Mouse (Mus musculus) heart, embryonic 15.5 days (tissue): ENCODE results near the gene Otos. TPM values are rescaled to one million over a fixed set of nuclear protein-coding genes. Genes with fewer than 3 reads are reported as not detected.

Source experiments
- ATAC-seq: fragments of 200-750 bp; cut with Nextera tagmentation; replicated peaks from 2 replicates; pipeline ENCODE4 v1.8.0; 2017; ENCODE audit warnings: low read depth, moderate TSS enrichment; ENCODE audit not compliant: insufficient number of reproducible peaks, insufficient read depth, low FRiP score
- H3K27ac ChIP-seq: fragments of 300-500 bp; sonication (generic); 2 replicates; pipeline ENCODE4 v1.5.1; 2015; ENCODE audit warnings: mild to moderate bottlenecking, inconsistent platforms
- H3K27me3 ChIP-seq: fragments of 300-500 bp; sonication (generic); 2 replicates; pipeline ENCODE4 v1.6.1; 2015; ENCODE audit warnings: inconsistent platforms
- H3K36me3 ChIP-seq: fragments of 300-500 bp; sonication (generic); 2 replicates; pipeline ENCODE4 v1.6.1; 2015; ENCODE audit warnings: mild to moderate bottlenecking, inconsistent platforms
- H3K4me1 ChIP-seq: fragments of 300-500 bp; sonication (generic); replicated peaks from 2 replicates; pipeline ENCODE4 v1.6.1; 2015; ENCODE audit warnings: inconsistent platforms
- H3K4me2 ChIP-seq: fragments of 300-500 bp; sonication (generic); 2 replicates; pipeline ENCODE4 v1.6.1; 2015; ENCODE audit warnings: inconsistent platforms, mild to moderate bottlenecking, moderate library complexity
- H3K4me3 ChIP-seq: fragments of 300-500 bp; sonication (generic); 2 replicates; pipeline ENCODE4 v1.5.1; 2015; ENCODE audit warnings: mild to moderate bottlenecking, inconsistent platforms
- H3K9ac ChIP-seq: fragments of 300-500 bp; sonication (generic); 2 replicates; pipeline ENCODE4 v1.6.1; 2015; ENCODE audit warnings: mild to moderate bottlenecking, inconsistent platforms
- H3K9me3 ChIP-seq: fragments of 300-500 bp; sonication (generic); replicated peaks from 2 replicates; pipeline ENCODE4 v1.6.1; 2016; ENCODE audit warnings: inconsistent platforms
- WGBS: fragments of 180-500 bp; shearing (Covaris S2); methylation state at CpG from one replicate; pipeline ENCODE4 v1.1.7; 2015; ENCODE audit warnings: mixed read lengths; 5-methylcytosine and 5-hydroxymethylcytosine counted together
- polyA plus RNA-seq: library from polyadenylated mRNA; unstranded; fragments of >200 nt; fragmentation: Nextera tagmentation; extraction: Ambion mirVana; gene quantifications from 2 replicates; pipeline ENCODE4 v1.2.1, GENCODE M21; 2015

Otos gene
- polyA plus RNA-seq, 1 experiment from 2014 or later: not detected

DNA sequence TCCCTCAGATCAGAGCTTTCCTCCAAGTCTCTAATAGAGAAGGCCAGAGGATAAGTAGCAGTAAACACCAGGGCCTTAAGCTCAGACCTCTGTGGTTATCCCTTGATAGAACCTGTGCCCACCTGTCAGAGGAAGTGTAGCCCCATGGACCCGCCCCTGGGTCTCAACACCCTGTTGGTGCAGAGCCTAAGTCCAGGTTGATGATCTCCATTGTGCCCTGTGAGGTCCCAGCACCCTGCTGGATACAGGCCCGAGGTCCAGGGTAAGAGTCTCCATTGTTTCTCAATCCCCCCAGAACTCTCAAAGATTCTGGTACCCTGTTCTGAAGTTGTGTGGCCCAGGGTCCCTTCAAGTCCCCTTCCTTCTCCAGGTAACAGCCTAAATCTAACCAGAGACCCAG, 2.5 kb downstream of the Otos start:
- Histone ChIP-seq H3K4me1 (peaks cover 15% of the 10 kb centered on the region), H3K36me3 (no peaks in the 10 kb centered on the region), H3K9ac (no peak overlapping the region), H3K27me3 (peaks cover 9% of the 10 kb centered on the region), H3K4me3 (no peak overlapping the region), H3K4me2 (no peak overlapping the region), H3K9me3 (no peaks in the 10 kb centered on the region), H3K27ac (no peak overlapping the region)
- ATAC-seq: no peak
- 51% methylated on average over 2 of the region's 2 CpGs for WGBS

DNA sequence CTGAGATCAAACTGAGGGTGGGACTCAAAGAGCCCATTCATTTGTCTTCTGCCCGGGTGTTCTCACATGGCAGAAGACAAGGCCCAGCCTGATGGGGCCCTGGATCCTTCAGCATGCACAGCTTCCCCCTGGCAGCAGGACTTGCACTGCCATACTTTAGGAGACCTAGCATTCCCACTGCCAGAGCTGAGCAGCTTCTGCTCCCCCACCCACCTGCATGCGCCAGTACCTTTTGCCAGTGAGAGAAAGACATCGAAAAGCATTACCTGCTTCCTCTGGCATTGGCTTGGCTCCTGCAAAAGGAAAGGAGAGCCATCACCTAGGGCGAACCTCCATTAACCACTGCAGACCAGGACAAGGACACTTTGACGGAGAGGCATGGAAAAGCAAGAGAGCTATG, 3.7 kb downstream of the Otos start:
- ATAC-seq: no peak
- whole genome bisulfite sequencing: 76% methylated on average over 5 of the region's 5 CpGs
- H3K9me3 ChIP-seq: no peaks in the 10 kb centered on the region
- peaks cover 9% of the 10 kb centered on the region for H3K27me3 ChIP-seq
- H3K9ac ChIP-seq: no peak overlapping the region
- H3K36me3 ChIP-seq: no peaks in the 10 kb centered on the region
- no peak overlapping the region for H3K27ac ChIP-seq
- H3K4me2 ChIP-seq: no peak overlapping the region
- peaks cover 27% of the 10 kb centered on the region for H3K4me1 ChIP-seq
- no peak overlapping the region for H3K4me3 ChIP-seq

DNA sequence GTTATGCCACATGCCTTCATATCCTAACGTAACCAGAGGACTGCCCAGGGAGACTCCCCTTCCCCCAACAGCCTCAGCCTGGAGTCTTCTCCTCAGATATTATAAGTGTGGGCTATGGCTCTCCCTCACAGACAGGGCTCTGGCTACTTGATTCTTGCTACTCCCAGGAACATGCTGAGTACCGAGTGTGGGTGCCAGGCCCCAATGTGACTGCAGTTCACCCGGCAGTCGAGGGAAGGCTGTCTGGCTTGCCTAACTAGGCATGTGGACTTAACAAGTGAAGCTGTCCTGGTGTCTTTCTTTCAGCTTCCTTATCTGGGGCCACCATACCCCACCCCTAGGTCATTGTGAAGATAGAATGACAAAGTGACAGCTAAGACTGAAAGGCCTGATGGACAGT, 5.0 kb downstream of the Otos start:
- H3K27ac ChIP-seq: no peak overlapping the region
- no peak overlapping the region for H3K9ac ChIP-seq
- peaks cover 9% of the 10 kb centered on the region for H3K27me3 ChIP-seq
- WGBS: 61% methylated on average over 4 of the region's 4 CpGs
- peaks cover 8% of the 10 kb centered on the region; the same call in 1 of the 2 replicates for H3K36me3 ChIP-seq
- no peak overlapping the region for H3K4me2 ChIP-seq
- H3K4me3 ChIP-seq: no peak overlapping the region
- peaks cover 28% of the 10 kb centered on the region for H3K4me1 ChIP-seq
- no peaks in the 10 kb centered on the region for H3K9me3 ChIP-seq
- ATAC-seq: no peak

DNA sequence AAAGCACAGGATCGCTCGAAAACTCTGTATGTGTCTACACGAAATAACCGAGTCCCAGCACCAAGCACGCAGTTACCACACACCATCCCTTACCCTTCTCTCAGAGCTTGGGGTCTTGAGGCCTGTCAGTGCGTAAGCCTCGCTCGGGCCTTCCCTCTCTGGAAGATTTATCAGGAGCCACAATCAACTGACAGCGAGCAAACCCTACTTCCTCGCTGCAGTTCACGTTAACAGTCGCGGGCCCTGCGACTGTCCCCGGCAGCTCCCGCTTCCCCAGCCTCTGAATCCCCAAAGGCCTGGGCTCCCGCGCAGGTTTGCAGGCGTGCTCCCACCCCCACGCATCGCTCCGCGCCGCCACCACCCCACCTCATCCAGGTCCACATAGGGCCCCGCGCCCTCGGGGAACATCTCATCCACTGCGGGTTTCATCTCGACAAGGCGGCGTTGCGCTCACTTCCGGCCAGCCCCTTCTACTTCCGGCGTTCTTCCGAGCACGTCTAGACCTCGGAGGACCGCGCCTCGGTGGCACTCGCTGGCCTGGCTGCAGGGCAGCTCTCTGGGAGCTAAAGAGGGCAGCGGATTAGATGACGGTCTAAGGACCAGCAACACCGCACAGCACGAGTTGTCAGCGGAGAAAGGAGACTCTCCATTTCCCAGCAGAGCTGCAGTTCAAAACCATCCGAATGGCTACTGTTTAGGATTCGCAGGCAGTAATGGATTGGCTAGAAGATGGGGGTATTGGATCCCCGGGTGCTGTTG, 6.9 kb downstream of the Otos start, which contains the start of gene Cops9:
Gene Cops9 (minus strand): TSS at position 472 of the 759 bp plus-strand sequence.
- peak within 1 kb of the TSS; percentile 52 for H3K27ac ChIP-seq
- no peaks in the 10 kb centered on the region for H3K9me3 ChIP-seq
- peak; percentile 89 for ATAC-seq
- H3K9ac ChIP-seq: peak within 1 kb of the TSS; percentile 88
- H3K4me1 ChIP-seq: peaks cover 22% of the 10 kb centered on the region
- peak within 1 kb of the TSS; percentile 88 for H3K4me2 ChIP-seq
- WGBS: 2% methylated on average over 50 of the region's 50 CpGs
- peak within 1 kb of the TSS; percentile 78 for H3K4me3 ChIP-seq
- H3K27me3 ChIP-seq: peaks cover 7% of the 10 kb centered on the region
- peaks cover 24% of the 10 kb centered on the region for H3K36me3 ChIP-seq

DNA sequence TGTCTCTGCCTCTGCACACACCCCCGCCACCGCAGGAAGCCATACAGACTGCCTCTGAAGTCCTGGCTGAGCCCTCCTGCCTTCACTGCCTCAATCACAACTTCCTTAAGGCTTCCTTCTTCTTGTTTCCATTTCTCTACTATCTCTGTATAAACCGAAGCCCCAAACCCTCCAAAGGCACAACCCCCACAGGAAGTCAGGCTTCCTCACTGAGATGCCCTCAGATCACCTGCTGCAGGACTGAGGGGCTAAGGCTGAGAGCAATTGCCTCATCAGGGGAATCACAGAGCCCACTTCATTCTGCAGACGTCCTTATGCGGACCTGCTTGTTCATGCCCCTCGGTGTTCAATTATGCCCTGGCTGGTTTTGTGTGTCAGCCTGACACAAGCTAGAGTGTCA, 8.2 kb downstream of the Otos start:
- peaks cover 22% of the 10 kb centered on the region for H3K4me1 ChIP-seq
- no peak overlapping the region for H3K9ac ChIP-seq
- H3K4me3 ChIP-seq: peak overlapping the region; percentile 78; the same call in 1 of the 2 replicates
- H3K27ac ChIP-seq: no peak overlapping the region
- H3K4me2 ChIP-seq: peak overlapping the region; percentile 88
- 77% methylated on average over 6 of the region's 6 CpGs for WGBS
- H3K36me3 ChIP-seq: peaks cover 33% of the 10 kb centered on the region
- no peak for ATAC-seq
- no peaks in the 10 kb centered on the region for H3K9me3 ChIP-seq
- no peaks in the 10 kb centered on the region for H3K27me3 ChIP-seq

DNA sequence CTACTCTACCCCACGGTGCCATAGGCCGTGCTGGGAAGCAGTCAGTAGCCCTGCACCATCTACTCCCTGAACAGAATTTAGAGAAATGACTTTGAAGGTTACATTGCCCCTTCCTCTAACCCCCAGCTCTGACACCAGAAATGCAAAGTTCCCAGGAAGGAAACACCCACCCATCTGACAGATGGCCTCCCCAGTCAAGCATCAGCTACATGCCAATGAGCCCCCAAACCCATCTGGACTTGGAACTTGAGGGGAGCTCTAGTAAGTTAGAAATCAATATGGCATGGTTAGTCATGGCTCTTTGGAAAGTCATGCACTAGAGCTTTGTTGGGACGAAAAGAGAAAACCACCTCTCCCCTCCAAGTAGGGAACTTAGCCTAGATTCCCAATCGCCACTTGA, 9.9 kb downstream of the Otos start:
- H3K4me1 ChIP-seq: peaks cover 22% of the 10 kb centered on the region
- 92% methylated on average over 4 of the region's 4 CpGs for WGBS

DNA sequence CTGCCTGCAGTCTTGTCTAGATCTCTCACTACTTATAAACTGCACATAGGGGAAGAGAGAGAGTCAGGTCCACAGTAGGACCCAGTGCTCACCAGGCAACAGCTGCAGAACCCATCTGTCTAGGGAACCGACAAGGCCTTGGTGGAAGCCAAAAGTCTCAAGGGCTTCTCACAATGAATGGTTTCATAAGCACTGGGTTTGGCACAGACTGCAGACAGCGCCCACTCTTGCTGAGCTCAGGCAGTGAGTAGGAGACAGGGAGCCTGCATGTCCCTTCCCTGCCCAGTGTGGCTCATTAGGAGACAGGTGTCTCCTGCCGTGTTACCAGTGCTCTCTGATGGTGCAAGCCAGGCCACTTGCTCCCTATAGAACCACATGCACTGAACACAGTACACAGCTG, 10.5 kb downstream of the Otos start:
- Histone ChIP-seq H3K4me2 (no peak overlapping the region), H3K4me3 (no peak overlapping the region), H3K4me1 (peaks cover 22% of the 10 kb centered on the region), H3K27me3 (no peaks in the 10 kb centered on the region), H3K36me3 (peaks cover 33% of the 10 kb centered on the region), H3K9me3 (no peaks in the 10 kb centered on the region), H3K9ac (no peak overlapping the region), H3K27ac (no peak overlapping the region)
- WGBS: 91% methylated on average over 3 of the region's 3 CpGs
- ATAC-seq: no peak

More for the DNA sequence above, 9.9 kb downstream of the Otos start:
- Histone ChIP-seq H3K36me3 (peaks cover 33% of the 10 kb centered on the region), H3K4me2 (no peak overlapping the region), H3K27ac (no peak overlapping the region), H3K4me3 (no peak overlapping the region), H3K9me3 (no peaks in the 10 kb centered on the region), H3K9ac (no peak overlapping the region), H3K27me3 (no peaks in the 10 kb centered on the region)
- ATAC-seq: no peak

DNA sequence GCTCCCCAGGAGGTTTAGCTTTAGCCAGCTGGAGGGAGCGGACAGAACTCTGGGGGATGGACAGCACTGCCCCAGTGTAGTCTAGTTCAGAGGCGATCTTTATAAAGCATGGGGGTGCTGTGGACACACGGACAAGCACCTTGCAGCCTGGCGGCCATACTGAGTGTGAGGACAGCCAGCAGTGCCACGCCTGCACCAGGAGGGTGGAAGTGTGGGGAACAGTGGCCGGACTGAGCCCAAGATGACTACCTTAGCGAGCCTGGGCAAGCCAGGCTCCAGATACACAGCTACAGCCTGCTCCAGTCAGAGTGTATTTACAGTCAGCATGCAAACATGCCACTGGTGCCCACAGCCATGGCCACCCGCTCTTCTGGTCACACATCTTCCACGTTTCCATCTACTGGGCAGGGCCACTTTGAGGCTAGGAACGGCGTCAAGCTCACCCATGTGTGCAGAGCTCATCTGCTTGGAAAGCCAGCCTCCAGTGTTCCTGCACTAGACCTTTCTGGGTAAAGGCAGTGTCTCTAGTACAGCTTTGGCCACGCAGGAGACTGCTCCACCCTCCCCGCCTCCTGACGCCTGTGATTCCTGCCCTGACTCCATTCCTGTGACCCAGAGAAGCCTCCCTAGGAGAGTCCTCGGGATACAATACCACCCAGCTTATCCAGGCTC, 11.0 kb downstream of the Otos start:
- no peak for ATAC-seq
- no peaks in the 10 kb centered on the region for H3K9me3 ChIP-seq
- peaks cover 22% of the 10 kb centered on the region for H3K4me1 ChIP-seq
- H3K9ac ChIP-seq: no peak overlapping the region
- no peaks in the 10 kb centered on the region for H3K27me3 ChIP-seq
- peaks cover 33% of the 10 kb centered on the region for H3K36me3 ChIP-seq
- no peak overlapping the region for H3K4me2 ChIP-seq
- 88% methylated on average over 15 of the region's 15 CpGs for WGBS
- no peak overlapping the region for H3K27ac ChIP-seq
- H3K4me3 ChIP-seq: no peak overlapping the region

DNA sequence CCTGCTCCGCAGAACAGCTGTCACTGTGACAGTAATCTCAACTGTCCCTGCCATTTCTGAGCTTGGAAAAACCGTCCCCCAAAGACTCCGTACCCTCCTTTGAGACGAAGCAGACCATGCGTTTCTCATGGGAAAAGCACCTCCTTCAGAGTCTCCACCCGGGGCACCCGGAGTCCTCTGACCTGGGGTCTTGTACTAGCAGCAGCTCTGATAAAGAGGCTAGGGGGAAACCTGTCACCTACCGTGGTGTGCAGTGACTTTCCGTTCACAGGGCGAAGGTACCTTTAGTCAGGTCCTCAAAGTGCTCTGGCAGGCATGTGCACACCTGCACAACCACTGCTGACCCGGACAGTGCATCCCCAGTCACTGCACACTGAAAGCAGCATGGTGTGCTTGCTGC, 12.0 kb downstream of the Otos start:
- Histone ChIP-seq H3K27ac (no peak overlapping the region), H3K27me3 (no peaks in the 10 kb centered on the region), H3K9me3 (no peaks in the 10 kb centered on the region), H3K4me3 (no peak overlapping the region), H3K4me1 (peaks cover 15% of the 10 kb centered on the region), H3K36me3 (peaks cover 33% of the 10 kb centered on the region), H3K9ac (no peak overlapping the region), H3K4me2 (no peak overlapping the region)
- 91% methylated on average over 11 of the region's 11 CpGs for WGBS
- ATAC-seq: no peak

DNA sequence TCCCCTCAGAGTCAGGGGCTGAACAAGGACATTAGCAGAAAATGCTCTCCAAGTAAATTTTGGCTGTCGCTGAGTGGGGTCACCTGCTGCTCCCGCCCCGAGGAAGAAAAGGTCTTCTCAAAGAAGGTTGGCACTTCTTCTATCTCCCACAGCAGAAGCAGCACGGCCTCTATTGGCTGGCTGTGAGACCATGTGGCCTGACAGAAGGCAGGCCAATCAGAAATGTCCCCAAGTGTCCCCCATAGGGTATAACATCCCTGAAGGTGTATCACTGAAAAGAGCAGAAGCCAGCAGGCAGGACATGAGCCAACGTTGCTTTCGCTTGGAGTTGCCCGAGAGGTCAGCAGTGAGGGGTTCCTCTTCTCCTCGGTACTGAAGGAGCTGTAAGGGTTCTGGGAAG, 12.6 kb downstream of the Otos start:
- Histone ChIP-seq H3K27ac (no peak overlapping the region), H3K4me2 (no peak overlapping the region), H3K9me3 (no peaks in the 10 kb centered on the region), H3K36me3 (peaks cover 33% of the 10 kb centered on the region), H3K9ac (no peak overlapping the region), H3K27me3 (no peaks in the 10 kb centered on the region), H3K4me1 (peaks cover 13% of the 10 kb centered on the region), H3K4me3 (no peak overlapping the region)
- 82% methylated on average over 8 of the region's 8 CpGs for WGBS
- ATAC-seq: no peak

DNA sequence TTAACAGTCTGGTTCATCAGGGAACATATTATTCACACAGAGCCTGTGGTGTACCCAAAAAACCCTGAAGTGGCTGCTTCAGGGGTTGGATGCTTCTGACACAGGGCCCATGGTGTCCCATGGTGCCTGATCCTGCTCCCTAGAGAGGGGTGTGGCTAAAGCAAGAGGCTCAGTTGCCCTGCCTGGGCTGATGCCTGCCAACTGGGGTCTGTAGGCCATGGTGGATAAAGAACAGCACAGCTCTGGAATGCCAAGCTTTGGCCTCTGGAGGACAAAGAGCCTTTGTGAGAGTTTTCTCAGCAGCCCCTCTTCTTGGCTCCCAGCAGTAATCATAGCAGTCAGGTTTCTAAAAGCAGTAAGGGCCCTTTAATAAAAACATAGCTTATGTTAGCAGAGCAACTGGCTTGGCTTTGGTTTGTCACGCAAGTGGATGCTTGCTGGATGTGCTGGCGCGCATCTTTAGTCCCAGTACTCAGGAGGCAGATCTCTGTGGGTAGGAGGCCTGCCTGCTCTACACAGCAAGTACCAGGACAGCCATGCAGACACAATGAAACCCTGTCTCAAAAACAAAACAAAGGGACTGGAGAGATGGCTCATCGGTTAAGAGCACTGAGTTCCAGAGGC, 13.6 kb downstream of the Otos start:
- no peak overlapping the region for H3K4me3 ChIP-seq
- H3K4me2 ChIP-seq: no peak overlapping the region
- no peaks in the 10 kb centered on the region for H3K9me3 ChIP-seq
- no peak overlapping the region for H3K9ac ChIP-seq
- peaks cover 33% of the 10 kb centered on the region for H3K36me3 ChIP-seq
- 56% methylated on average over 4 of the region's 4 CpGs for WGBS
- peaks cover 4% of the 10 kb centered on the region; the same call in 1 of the 2 replicates for H3K27me3 ChIP-seq
- ATAC-seq: no peak
- peaks cover 4% of the 10 kb centered on the region for H3K4me1 ChIP-seq
- no peak overlapping the region for H3K27ac ChIP-seq
